Mouse (Mus musculus) embryonic facial prominence, embryonic 11.5 days (tissue): Measurements from ENCODE around the gene Apoc1. TPM values are rescaled to one million over a fixed set of nuclear protein-coding genes. Genes with fewer than 3 reads are reported as not detected.
A peak's percentile ranks its signal among the peaks of the same experiment; 100 is the strongest.

Experiments used
- ATAC-seq: fragments of 200-750 bp; cut with Nextera tagmentation; replicated peaks from 2 replicates; pipeline ENCODE4 v1.8.0; 2017; ENCODE audit warnings: low read depth; ENCODE audit not compliant: insufficient number of reproducible peaks, low FRiP score, low TSS enrichment
- DNase-seq: peaks from one replicate; pipeline ENCODE4 v3.0.0-alpha.2; 2015; ENCODE audit warnings: low spot score
- H3K27ac ChIP-seq: fragments of 300-500 bp; sonication (generic); replicated peaks from 2 replicates; pipeline ENCODE4 v1.5.1; 2014; ENCODE audit warnings: mild to moderate bottlenecking, low read depth, low read length, control low read depth
- H3K27me3 ChIP-seq: fragments of 300-500 bp; sonication (generic); 2 replicates; pipeline ENCODE4 v1.6.1; 2014; ENCODE audit warnings: mild to moderate bottlenecking, low read length, moderate library complexity, mixed read lengths; ENCODE audit not compliant: control insufficient read depth, insufficient read depth
- H3K36me3 ChIP-seq: fragments of 300-500 bp; sonication (generic); replicated peaks from 2 replicates; pipeline ENCODE4 v1.6.1; 2014; ENCODE audit warnings: low read depth, mild to moderate bottlenecking, low read length, moderate library complexity, mixed read lengths; ENCODE audit not compliant: control insufficient read depth, insufficient read depth
- H3K4me1 ChIP-seq: fragments of 300-500 bp; sonication (generic); 2 replicates; pipeline ENCODE4 v1.6.1; 2014; ENCODE audit warnings: low read length, mixed read lengths; ENCODE audit not compliant: control insufficient read depth, insufficient read depth
- H3K4me2 ChIP-seq: fragments of 300-500 bp; sonication (generic); 2 replicates; pipeline ENCODE4 v1.6.1; 2014; ENCODE audit warnings: low read depth, mild to moderate bottlenecking, control low read depth, low read length, moderate library complexity
- H3K4me3 ChIP-seq: fragments of 300-500 bp; sonication (generic); 2 replicates; pipeline ENCODE4 v1.5.1; 2014; ENCODE audit warnings: low read depth, low read length, control low read depth
- H3K9ac ChIP-seq: fragments of 300-500 bp; sonication (generic); replicated peaks from 2 replicates; pipeline ENCODE4 v1.6.1; 2014; ENCODE audit warnings: mild to moderate bottlenecking, control low read depth, low read length
- H3K9me3 ChIP-seq: fragments of 300-500 bp; sonication (generic); replicated peaks from 2 replicates; pipeline ENCODE4 v1.6.1; 2016; ENCODE audit warnings: mild to moderate bottlenecking, low read length, inconsistent platforms, mixed read lengths; ENCODE audit not compliant: control insufficient read depth
- WGBS: fragments of 180-500 bp; shearing (Covaris S2); extraction: QIAGEN DNeasy Blood & Tissue Kit; methylation state at CpG from one replicate; pipeline ENCODE4 v1.1.7; 2014; 5-methylcytosine and 5-hydroxymethylcytosine counted together
- polyA plus RNA-seq: library from polyadenylated mRNA; unstranded; fragments of >200 nt; fragmentation: Nextera tagmentation; extraction: Ambion mirVana; gene quantifications from 2 replicates; pipeline ENCODE4 v1.2.1, GENCODE M21; 2014

Apoc1 gene
- polyA plus RNA-seq, 1 experiment from 2014 or later = 6.1 TPM

DNA sequence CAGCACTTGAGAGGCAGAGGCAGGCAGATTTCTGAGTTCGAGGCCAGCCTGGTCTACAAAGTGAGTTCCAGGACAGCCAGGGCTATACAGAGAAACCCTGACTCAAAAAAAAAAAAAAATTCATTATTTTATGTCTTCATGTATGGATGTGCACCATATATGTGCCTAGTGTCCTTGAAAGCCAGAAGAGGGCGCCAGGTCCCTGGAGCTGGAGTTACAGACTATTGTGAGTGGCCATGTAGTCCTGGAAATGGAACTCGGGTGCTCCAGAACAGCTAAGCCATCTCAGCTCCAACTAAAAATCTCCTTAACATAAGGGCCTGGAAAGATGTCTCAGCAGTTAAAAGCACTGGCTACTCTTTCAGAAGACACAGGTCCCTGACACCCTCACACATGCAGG is 25.7 kb downstream of the Apoc1 start:
- H3K4me2 ChIP-seq = no peak overlapping the region
- DNase-seq (no peak), ATAC-seq (no peak)
- H3K27me3 ChIP-seq = no peaks in the 10 kb centered on the region
- no peak overlapping the region for H3K27ac ChIP-seq
- peaks cover 1% of the 10 kb centered on the region for H3K36me3 ChIP-seq
- H3K4me1 ChIP-seq = peaks cover 6% of the 10 kb centered on the region; the same call in 1 of the 2 replicates
- H3K9ac ChIP-seq = no peak overlapping the region
- WGBS = 62% methylated on average over 3 of the region's 3 CpGs
- no peak overlapping the region for H3K4me3 ChIP-seq
- H3K9me3 ChIP-seq = no peaks in the 10 kb centered on the region

DNA sequence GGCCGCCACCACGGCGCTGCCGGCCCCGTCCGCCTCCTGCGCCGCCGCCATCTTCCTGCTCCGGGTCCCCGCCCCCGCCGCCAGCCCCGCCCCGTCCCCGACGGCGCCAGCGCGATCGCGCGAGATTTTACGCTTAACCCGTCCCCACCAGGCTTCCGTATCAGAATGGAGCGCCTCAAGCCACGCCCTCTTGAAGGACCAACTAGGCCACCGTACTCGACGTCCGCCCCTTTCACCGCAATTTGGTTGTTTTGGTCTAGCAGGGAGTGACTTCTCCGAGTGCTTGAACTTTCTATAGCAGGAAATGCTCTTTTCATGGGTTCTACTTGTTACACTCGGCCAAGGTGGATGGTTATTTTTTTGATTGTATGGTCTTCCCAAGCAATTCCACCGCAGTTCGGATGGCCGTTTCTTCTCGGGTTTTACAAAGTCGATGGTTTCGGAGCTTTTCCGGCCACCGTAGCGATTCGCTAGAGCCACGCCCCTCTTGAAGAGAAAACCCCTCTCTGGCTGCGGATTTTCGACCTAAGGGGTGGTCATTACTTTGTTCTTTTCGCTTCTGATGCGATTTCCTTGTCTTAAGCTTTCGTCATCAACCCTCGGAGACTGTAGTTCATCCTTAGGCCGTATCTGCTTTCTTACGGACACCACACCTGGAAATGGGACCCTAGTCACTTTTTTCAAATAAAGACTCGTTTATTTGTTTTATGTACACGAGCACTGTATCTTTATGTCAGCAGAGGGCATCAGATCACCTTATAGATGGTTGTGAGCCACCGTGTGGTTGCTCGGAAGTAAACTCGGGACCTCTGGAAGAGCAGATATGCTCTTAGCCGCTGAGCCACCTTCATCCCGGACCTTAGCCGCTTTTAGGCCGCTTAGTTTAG is 27.3 kb downstream of the Apoc1 start, which contains the start of gene Clptm1:
Gene Clptm1 (minus strand): TSS at position 79 of the 887 bp plus-strand sequence.
- Histone ChIP-seq H3K27ac (peak within 1 kb of the TSS; percentile 77), H3K4me2 (peak within 1 kb of the TSS; percentile 80), H3K4me1 (peaks cover 6% of the 10 kb centered on the region; the same call in 1 of the 2 replicates), H3K4me3 (peak within 1 kb of the TSS; percentile 94), H3K9me3 (no peaks in the 10 kb centered on the region), H3K36me3 (peaks cover 2% of the 10 kb centered on the region), H3K27me3 (no peaks in the 10 kb centered on the region), H3K9ac (peak within 1 kb of the TSS; percentile 83)
- ATAC-seq (peak; percentile 71), DNase-seq (peak; percentile 98)
- WGBS = under 1% methylated on average over 59 of the region's 63 CpGs

DNA sequence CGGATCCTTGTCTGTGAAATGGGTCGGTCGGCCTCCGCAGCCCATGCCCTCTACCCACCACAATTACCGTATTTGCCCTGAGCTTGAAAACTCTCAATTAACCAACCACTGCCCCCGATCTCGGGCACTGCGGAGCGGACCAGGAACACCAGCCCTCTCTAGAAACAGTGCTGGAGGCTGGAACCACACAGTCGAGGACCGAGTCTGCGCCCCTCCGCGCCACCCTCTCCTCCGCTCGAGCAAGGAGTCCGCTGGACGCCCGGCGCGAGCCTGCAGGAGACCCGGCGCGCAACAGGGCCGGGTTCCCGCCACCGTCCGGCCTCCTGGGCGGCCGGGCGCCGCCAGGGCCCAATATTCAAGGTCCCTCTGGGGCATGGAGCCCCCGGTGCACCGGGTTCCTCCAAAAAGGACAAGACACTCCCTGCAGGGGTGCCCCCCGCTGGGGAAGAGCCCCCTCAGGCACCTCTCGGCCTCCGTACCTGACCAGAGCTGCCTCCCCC is 28.0 kb downstream of the Apoc1 start:
- 0 out of 2 replicates have a peak overlapping the region, but pooled peaks have one; percentile 29 for H3K27ac ChIP-seq
- no peak for DNase-seq
- peak overlapping the region; percentile 94 for H3K4me3 ChIP-seq
- peaks cover 6% of the 10 kb centered on the region; the same call in 1 of the 2 replicates for H3K4me1 ChIP-seq
- WGBS = under 1% methylated on average over 37 of the region's 37 CpGs
- H3K27me3 ChIP-seq = no peaks in the 10 kb centered on the region
- peak; percentile 68 for ATAC-seq
- H3K36me3 ChIP-seq = peaks cover 2% of the 10 kb centered on the region
- peak overlapping the region; percentile 83 for H3K9ac ChIP-seq
- peak overlapping the region; percentile 80 for H3K4me2 ChIP-seq
- no peaks in the 10 kb centered on the region for H3K9me3 ChIP-seq

DNA sequence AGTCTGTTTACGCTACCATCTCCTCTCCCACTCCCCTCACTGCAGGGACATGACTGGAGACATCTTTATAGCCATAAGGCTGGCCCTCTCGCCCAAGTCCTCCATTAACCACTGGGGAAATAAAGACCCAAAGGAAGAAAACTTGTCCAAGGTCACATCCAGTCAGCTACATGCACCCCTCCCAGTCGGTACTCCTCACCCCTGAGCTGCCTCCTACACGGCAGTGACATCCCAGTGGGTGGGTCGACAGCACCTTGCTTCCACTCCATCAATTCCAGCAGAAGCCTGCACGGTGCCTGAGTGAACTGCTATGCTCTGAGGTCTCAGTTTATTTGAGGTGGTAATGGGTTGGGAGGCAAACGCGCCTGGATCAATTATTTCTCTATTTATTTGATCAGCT is 28.5 kb downstream of the Apoc1 start:
- no peaks in the 10 kb centered on the region for H3K9me3 ChIP-seq
- peak overlapping the region; percentile 83 for H3K9ac ChIP-seq
- peak overlapping the region; percentile 94 for H3K4me3 ChIP-seq
- peaks cover 2% of the 10 kb centered on the region for H3K36me3 ChIP-seq
- H3K4me1 ChIP-seq = peaks cover 6% of the 10 kb centered on the region; the same call in 1 of the 2 replicates
- DNase-seq (no peak), ATAC-seq (0 out of 2 replicates have a peak, but pooled peaks have one; percentile 21)
- 22% methylated on average over 8 of the region's 8 CpGs for whole genome bisulfite sequencing
- no peaks in the 10 kb centered on the region for H3K27me3 ChIP-seq
- H3K4me2 ChIP-seq = peak overlapping the region; percentile 80
- H3K27ac ChIP-seq = no peak overlapping the region

DNA sequence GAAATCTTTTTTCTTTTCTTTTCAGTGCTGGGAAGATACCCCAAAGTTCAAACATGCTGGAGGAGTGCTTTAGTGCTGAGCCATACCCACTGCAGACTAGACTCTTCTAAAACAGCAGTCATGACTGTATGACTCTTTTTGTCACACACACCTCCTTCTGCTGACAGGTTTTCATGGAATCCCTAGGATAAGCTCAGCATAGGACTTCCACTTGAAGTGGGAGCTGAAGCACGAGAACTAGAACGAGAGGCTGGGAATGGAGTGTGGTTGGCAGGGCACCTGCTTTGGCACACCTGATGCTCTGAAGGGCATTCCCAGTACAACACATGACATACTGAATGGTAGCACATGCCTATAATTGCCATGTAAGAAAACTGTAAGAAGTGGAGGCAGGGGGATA is 39.8 kb downstream of the Apoc1 start:
- Histone ChIP-seq H3K27ac (no peak overlapping the region), H3K4me2 (no peak overlapping the region), H3K4me1 (no peaks in the 10 kb centered on the region), H3K36me3 (peaks cover 5% of the 10 kb centered on the region), H3K27me3 (no peaks in the 10 kb centered on the region), H3K9ac (no peak overlapping the region), H3K9me3 (no peaks in the 10 kb centered on the region), H3K4me3 (no peak overlapping the region)
- DNase-seq (no peak), ATAC-seq (no peak)
- WGBS = 95% methylated on average over 2 of the region's 2 CpGs

DNA sequence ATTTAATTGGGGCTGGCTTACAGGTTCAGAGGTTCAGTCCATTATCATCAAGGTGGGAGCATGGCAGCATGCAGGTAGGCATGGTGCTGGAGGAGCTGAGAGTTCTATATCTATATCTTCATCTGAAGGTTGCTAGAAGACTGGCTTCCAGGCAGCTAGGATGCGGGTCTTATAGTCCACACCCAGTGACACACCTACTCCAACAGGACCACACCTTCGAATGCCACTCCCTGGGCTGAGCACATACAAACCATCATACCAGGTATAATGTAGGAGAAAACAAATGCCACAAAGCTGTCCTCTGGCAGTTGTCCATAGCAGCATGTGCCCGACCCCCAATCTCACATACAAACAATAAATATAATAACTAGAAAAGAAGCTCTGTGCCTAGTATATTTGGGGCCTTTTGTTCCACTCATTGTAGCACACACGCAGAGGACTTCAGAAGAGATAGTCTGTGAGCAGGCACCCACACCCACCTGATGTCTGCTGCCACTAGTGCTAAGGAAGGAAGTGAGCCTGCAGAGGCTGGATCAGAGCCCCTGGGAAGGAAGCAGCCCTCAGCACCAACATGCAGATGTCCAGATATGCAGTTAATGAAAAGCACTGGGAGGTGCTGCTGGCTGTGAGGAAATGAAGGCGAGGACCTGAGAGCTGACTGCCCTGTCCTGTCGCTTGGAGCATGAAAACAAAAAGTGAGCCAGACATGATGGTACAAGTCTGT is 41.2 kb downstream of the Apoc1 start:
- Histone ChIP-seq H3K4me1 (no peaks in the 10 kb centered on the region), H3K27ac (no peak overlapping the region), H3K4me2 (no peak overlapping the region), H3K36me3 (peaks cover 5% of the 10 kb centered on the region), H3K9ac (no peak overlapping the region), H3K27me3 (no peaks in the 10 kb centered on the region), H3K4me3 (no peak overlapping the region), H3K9me3 (no peaks in the 10 kb centered on the region)
- DNase-seq (no peak), ATAC-seq (no peak)
- 90% methylated on average over 6 of the region's 6 CpGs for WGBS

DNA sequence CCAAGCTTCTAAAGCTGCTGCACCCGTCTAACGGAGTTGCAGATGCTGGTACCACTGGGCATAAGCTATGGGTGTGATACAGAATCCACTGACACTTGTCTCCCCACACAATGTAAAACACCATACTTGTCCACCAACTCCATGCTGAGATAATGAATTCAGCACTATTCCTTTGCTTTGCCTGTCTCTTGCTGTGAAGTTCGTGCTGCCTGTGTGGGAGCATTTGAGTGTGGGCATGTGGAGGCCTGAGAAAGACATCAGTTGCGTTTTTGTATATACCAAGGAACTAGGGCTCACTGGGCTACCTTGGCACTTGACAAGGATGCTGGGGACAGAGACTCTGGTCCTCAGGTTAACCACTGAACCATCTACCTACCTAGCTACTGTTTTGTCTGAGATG is 51.2 kb downstream of the Apoc1 start:
- ATAC-seq (no peak), DNase-seq (no peak)
- H3K4me3 ChIP-seq = no peak overlapping the region
- no peaks in the 10 kb centered on the region for H3K27me3 ChIP-seq
- H3K4me2 ChIP-seq = no peak overlapping the region
- H3K9ac ChIP-seq = no peak overlapping the region
- no peaks in the 10 kb centered on the region for H3K4me1 ChIP-seq
- H3K36me3 ChIP-seq = peaks cover 29% of the 10 kb centered on the region
- H3K27ac ChIP-seq = no peak overlapping the region
- 97% methylated on average over 4 of the region's 4 CpGs for WGBS
- H3K9me3 ChIP-seq = no peaks in the 10 kb centered on the region
